In genomic region chr5:59947831-59948568, GRCm38 (mm10) we compare ENCODE assay signal across 21 mouse cellular contexts.
"Had no signal": no experiment of that assay in that cellular context is flagged by ENCODE, and none has a peak within 500 bp of the region (broad histone marks: within the 10 kb centered on the region; RNA-seq: fewer than 3 reads in every experiment).

No protein-coding gene starts in this region.

- H3K9ac ChIP-seq: lung, embryonic 15.5 days; midbrain, embryonic 13.5 days; midbrain, embryonic 15.5 days; neural tube, embryonic 13.5 days; neural tube, embryonic 15.5 days had no signal

- ATAC-seq: lung, postnatal 0 days; midbrain, embryonic 13.5 days; midbrain, embryonic 15.5 days had no signal

- H3K4me3 ChIP-seq: lung, embryonic 15.5 days; megakaryocyte, embryonic 14.5 days; midbrain, embryonic 13.5 days; midbrain, embryonic 15.5 days; myocyte; neural tube, embryonic 13.5 days; neural tube, embryonic 15.5 days had no signal

- H3K9me3 ChIP-seq: lung, embryonic 15.5 days; megakaryocyte, embryonic 14.5 days; midbrain, embryonic 13.5 days; midbrain, embryonic 15.5 days; neural tube, embryonic 13.5 days; neural tube, embryonic 15.5 days had no signal

- H3K4me1 ChIP-seq: lung, embryonic 15.5 days; megakaryocyte, embryonic 14.5 days; midbrain, embryonic 13.5 days; midbrain, embryonic 15.5 days; neural tube, embryonic 13.5 days; neural tube, embryonic 15.5 days had no signal

- H3K27me3 ChIP-seq: lung, embryonic 15.5 days; megakaryocyte, embryonic 14.5 days; midbrain, embryonic 13.5 days; midbrain, embryonic 15.5 days; neural tube, embryonic 13.5 days; neural tube, embryonic 15.5 days had no signal

- DNase-seq: lung, adult 2 months; lung, postnatal 14 days; lung, postnatal 36 days; retina, postnatal 1 day; right cerebral cortex, adult 18-20 months; right cerebral cortex, postnatal 25 days; right cerebral cortex, postnatal 4 days; spleen, adult 18-20 months; thymus, adult 18-20 months; thymus, postnatal 14 days; thymus, postnatal 36 days had no signal

- H3K27ac ChIP-seq: lung, embryonic 15.5 days; macrophage; midbrain, embryonic 13.5 days; midbrain, embryonic 15.5 days; neural tube, embryonic 13.5 days; neural tube, embryonic 15.5 days had no signal

- H3K4me2 ChIP-seq: lung, embryonic 15.5 days; midbrain, embryonic 11.5 days; midbrain, embryonic 13.5 days; midbrain, embryonic 15.5 days; neural tube, embryonic 13.5 days; neural tube, embryonic 15.5 days had no signal

- H3K36me3 ChIP-seq: lung, embryonic 15.5 days; midbrain, embryonic 13.5 days; midbrain, embryonic 15.5 days; neural tube, embryonic 13.5 days; neural tube, embryonic 15.5 days had no signal
